Mouse (Mus musculus) induced T-regulatory cell, adult 2 months (primary cell): ENCODE measurements around the gene Rsrc1.
A peak's percentile ranks its signal among the peaks of the same experiment; 100 is the strongest.

Source experiments
- DNase-seq: peaks from one replicate; pipeline ENCODE4 v3.0.0-alpha.2; 2012; ENCODE audit warnings: low read depth

The Rsrc1 gene

GRCm38 (mm10) chr3:67280247-67280646, 299.1 kb downstream of the Rsrc1 start:
- no peak for DNase-seq

- DNase-seq, result no peak
Observed at GRCm38 (mm10) chr3:67284039-67284438, 302.8 kb downstream of the Rsrc1 start.

GRCm38 (mm10) chr3:67284848-67285247, 303.7 kb downstream of the Rsrc1 start:
- DNase-seq, result no peak

- no peak for DNase-seq
Observed at GRCm38 (mm10) chr3:67288664-67289063, 307.5 kb downstream of the Rsrc1 start.

GRCm38 (mm10) chr3:67289482-67289881, 308.3 kb downstream of the Rsrc1 start:
- DNase-seq, result no peak

- no peak for DNase-seq
Observed at GRCm38 (mm10) chr3:67308725-67309124, 327.5 kb downstream of the Rsrc1 start.

GRCm38 (mm10) chr3:67309644-67310311, 328.6 kb downstream of the Rsrc1 start:
- no peak for DNase-seq

GRCm38 (mm10) chr3:67311436-67311835, 330.2 kb downstream of the Rsrc1 start:
- DNase-seq, result no peak

GRCm38 (mm10) chr3:67322422-67322821, 341.2 kb downstream of the Rsrc1 start:
- no peak for DNase-seq

- DNase-seq, result no peak
Observed at GRCm38 (mm10) chr3:67339558-67339957, 358.4 kb downstream of the Rsrc1 start.

- DNase-seq, result no peak
Observed at GRCm38 (mm10) chr3:67340921-67341320, 359.7 kb downstream of the Rsrc1 start.

GRCm38 (mm10) chr3:67343004-67343662, 361.9 kb downstream of the Rsrc1 start:
- DNase-seq, result no peak

GRCm38 (mm10) chr3:67344599-67344998, 363.4 kb downstream of the Rsrc1 start:
- peak; percentile 64 for DNase-seq

- no peak for DNase-seq
Observed at GRCm38 (mm10) chr3:67346674-67347073, 365.5 kb downstream of the Rsrc1 start.

GRCm38 (mm10) chr3:67351406-67352127, 370.4 kb downstream of the Rsrc1 start:
- DNase-seq, result no peak

- DNase-seq, result peak; percentile 72
Observed at GRCm38 (mm10) chr3:67352128-67352762, 371.1 kb downstream of the Rsrc1 start.

- no peak for DNase-seq
Observed at GRCm38 (mm10) chr3:67352763-67353149, 371.6 kb downstream of the Rsrc1 start.

- no peak for DNase-seq
Observed at GRCm38 (mm10) chr3:67358376-67358775, 377.2 kb downstream of the Rsrc1 start.

- DNase-seq, result no peak
Observed at GRCm38 (mm10) chr3:67366087-67366892, 385.1 kb downstream of the Rsrc1 start.

GRCm38 (mm10) chr3:67367481-67367880, 386.3 kb downstream of the Rsrc1 start:
- no peak for DNase-seq

GRCm38 (mm10) chr3:67369407-67370079, 388.4 kb downstream of the Rsrc1 start:
- peak; percentile 39 for DNase-seq
